Mouse (Mus musculus): ENCODE data around the gene Tnfrsf12a. TPM values are rescaled to one million over a fixed set of nuclear protein-coding genes. Genes with fewer than 3 reads are reported as not detected.
A peak's percentile ranks its signal among the peaks of the same experiment; 100 is the strongest.

Gene Tnfrsf12a
- total RNA-seq, 2 experiments from 2014 or later: 43.8 to 76.5 TPM

DNA sequence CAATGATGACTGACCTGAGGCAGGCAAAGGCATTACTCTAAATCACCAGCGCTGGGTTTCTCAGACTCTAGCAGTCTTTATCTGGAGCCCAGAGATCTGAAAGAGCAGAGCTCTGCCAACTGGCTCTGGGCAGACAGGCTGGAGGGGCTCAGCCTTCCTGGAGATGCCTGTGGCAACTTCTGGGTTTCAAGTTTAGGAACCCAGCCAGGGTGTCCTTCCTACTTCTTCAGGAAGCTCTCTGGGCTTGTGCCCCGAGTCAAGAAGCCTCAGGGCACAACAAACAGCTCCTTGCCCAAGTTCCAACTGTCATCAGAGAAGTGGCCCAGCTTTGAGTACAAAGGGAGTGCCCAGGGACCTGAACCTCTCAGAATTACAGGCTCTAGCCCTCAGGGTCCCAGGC, 22.9 kb downstream of the Tnfrsf12a start:
- DNase-seq: no peak

DNA sequence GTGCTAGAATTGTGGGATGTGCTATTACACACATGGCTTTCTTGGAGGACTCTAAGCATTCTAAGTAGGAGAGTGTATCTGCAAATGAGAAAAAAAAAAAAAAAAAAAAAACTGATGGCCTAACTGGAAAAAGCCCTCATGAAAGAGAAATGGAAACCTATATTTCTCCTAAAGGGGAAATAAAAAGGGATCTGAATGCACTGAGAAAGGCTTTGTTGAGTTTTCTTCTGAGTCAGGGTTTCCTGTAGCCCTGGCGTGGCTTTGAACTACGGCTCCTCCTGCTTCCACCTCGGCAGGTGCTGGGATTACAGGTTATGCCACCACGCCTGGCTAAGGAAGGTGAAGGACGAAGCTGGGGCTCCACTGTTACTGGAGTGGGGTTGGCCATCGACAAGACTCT, 23.3 kb downstream of the Tnfrsf12a start:
- DNase-seq: no peak
- intact Hi-C loops (cut with DNase I): no loop called here

More for the DNA sequence above, 22.9 kb downstream of the Tnfrsf12a start:
- intact Hi-C loops (cut with DNase I): no loop called here

DNA sequence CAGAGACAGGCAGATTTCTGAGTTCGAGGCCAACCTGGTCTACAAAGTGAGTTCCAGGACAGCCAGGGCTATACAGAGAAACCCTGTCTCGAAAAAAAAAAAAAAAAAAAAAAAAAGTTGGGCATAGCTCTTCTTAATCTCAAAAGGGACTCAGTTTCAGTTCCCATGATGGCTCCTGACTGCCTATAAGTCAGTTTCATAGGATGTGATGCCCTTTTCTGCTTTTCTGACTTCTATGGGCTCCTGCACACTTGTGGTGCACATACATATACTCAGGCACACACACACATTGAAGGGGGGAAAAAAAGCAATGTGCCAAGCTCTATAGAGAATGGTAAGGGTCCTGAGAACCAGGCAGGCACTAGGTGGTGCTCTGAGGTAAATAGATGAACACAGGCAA, 23.9 kb downstream of the Tnfrsf12a start:
- intact Hi-C loops (cut with DNase I): no loop called here

DNA sequence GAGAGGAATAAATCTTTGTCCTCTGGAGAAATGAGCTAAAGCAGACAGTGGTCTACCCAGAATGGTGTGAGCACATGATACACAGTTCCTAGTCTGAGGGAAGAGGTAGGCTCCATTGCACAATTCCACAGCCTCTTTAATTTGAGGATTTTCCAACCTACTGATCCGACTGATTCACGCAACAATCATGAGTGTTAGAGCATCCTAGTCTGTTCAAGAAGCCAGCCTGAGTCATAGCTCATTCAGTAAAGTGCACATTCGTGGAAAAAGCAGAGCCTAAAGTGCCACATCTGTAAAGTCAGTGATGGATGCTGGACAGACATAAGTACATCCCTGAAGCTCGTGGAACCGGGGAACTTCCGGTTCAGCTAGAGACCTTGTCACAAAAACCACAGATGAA, 25.9 kb downstream of the Tnfrsf12a start:
- DNase-seq: no peak
- intact Hi-C loops (cut with DNase I): no loop called here

More for the DNA sequence above, 23.9 kb downstream of the Tnfrsf12a start:
- DNase-seq: no peak

DNA sequence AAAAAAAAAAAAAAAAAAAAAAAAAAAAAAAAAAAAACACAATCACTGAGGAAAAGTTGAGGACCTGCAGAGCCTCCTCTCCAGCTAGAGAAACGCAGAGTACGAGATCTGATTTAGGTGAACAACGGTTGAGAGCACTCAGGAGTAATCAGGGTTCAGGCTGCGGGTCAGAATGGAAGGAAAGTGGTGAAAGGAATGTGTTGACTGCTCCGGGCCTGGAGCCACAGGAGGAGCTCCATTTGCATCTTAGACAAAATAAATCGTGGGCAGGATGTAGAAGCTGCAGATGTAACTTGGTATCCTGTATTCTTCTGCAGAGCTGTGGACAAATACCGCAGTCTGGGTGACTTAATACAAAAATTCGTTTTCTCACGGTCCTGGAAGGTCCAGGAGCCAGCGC, 31.4 kb downstream of the Tnfrsf12a start:
- DNase-seq: no peak
- intact Hi-C loops (cut with DNase I): no loop called here

DNA sequence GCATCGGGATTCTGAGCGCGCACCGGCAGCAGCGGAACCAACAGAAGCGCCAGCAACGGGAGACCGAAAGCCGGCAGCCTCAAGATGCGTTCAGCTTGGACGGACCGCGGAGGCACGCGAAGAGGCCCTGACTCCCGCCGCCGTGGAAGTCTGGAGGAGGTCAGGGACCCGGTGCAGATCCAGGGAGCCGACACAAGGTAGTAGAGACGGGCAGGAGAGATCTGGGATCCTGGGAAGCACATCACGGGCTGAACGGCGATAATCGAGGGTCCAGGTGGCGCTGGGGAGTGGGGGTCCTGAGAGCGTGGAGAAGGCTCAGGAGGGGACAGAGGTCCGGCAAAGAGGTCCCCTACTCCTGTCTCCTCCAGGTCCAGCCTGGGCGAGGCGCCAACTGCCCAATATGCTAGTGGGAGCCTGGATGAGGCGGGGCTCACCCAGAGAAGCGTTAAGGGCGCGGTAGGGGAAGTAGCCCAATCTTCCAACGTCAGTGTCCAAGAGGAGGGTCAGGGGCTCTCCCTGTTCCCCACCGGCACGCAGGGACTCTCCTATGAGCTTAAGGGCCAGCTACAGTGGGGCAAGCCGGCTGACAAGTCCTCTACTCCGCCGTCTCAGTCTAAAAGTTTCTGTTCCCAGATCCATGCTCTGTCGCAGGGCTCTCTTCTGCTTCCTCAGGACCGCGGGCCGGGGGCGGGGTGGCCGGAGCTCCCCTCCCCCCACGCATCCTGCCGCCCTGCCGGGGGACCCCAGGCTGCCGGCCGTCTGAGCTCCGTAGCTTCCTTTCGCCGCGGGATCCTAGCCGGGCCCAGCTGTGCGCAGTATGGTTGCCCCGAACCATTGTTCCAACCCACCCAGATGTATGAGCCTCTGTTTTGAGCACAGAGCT, 32.4 kb downstream of the Tnfrsf12a start, which contains the start of gene Mmp25:
Gene Mmp25 (minus strand): TSS at position 665 of the 883 bp plus-strand sequence.
- DNase-seq: peak; percentile 21 to 32
- intact Hi-C loops (cut with DNase I): no loop called here

DNA sequence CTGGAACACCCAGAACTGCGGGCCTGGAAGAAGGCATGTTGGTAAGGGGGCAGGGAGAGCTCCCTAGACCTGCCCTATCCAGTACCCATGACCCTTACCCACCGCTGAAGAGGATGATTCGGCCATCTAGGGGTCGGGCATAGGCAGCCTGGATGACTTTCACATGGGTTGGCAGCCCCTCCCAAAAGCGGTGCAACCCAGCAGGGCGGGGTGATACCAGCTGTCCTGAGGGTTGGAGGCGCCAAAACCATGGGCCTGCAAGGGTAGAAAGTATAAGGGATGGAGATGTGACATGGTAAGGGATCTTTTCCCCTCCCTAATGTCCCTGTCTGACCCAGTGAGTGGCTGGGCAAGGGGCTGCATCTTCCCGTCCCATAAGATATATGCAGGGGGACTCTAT, 46.0 kb downstream of the Tnfrsf12a start:
- intact Hi-C loops (cut with DNase I): loop anchor here (2.0 kb wide), 1 partner anchor 60 kb away; no protein-coding TSS in a partner anchor

DNA sequence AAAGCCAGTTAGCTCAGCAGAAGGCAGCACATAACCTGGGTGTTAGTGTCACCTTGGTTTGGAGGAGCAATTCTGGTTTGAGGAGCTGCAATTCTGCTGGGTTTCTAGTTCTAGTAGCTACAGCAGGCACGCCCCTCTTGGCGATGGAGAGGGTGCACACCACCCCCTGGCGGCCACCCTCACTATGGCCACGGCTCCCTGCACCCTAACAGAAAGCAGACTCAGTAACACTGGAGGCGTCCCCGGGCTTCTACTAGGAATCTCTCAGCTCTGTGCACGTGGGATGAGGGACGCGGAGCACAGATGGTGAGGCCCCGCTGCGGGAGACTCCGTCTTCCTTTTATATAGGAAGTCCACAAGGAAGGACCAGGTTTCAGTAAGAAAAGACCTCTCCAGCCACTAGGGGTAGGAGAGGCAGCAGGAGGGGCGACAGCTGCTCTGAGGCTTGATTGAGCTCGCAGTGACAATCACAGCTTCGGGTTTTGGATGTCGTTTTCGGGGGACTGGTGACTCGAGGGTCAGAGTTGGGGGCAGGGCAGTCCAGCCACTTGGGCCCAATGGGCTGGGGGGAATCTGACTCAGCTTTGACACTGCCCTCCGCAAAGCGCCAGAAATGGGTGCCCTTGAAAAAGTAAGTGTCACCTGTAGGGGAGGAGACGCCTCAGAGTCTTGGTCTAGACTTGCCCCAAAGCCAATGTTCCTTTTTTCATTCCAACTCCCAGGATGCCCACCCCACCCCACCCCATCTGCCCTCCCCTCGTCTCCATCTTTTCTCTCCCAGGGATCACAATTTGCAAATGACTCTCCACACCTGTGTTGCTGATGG, 46.9 kb downstream of the Tnfrsf12a start:
- intact Hi-C loops (cut with DNase I): loop anchor here (2.0 kb wide), 1 partner anchor 60 kb away; no protein-coding TSS in a partner anchor
- peak; percentile 83 to 90 for DNase-seq

More for the DNA sequence above, 46.0 kb downstream of the Tnfrsf12a start:
- DNase-seq: no peak

DNA sequence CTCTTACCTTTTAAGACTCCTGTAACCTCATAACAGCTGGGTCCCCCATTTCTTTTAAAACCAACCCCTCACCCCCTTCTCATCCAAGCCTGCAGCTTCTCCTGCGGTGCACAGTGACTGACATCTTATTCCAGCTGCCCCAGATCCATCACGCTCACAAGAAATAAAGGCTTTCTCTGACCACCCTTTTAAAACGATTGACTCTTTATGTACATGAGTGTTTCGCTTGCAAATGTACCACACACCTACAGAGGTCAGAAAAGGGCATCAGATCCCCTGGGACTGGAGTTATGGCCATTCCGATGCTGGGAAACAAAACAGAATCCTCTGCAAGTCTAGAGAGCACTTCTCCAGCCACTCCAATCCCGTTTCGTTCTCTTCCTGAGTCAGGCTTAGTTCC, 49.5 kb downstream of the Tnfrsf12a start:
- no peak for DNase-seq
- intact Hi-C loops (cut with DNase I): no loop called here

Other genes starting within 250 kb of the Tnfrsf12a start
- gene Vmn2r117, start 197.8 kb downstream of the Tnfrsf12a start, total RNA-seq (2021): not detected
- gene Zfp213, start 113.2 kb downstream of the Tnfrsf12a start, total RNA-seq (2021): 1 to 10 TPM; 4.9 to 5.8 TPM
- gene Zfp13, start 78.0 kb downstream of the Tnfrsf12a start, total RNA-seq (2021): 1 to 10 TPM; 4.3 to 5.0 TPM
- gene Zscan10, start 76.6 kb downstream of the Tnfrsf12a start, total RNA-seq (2021): not detected
- gene Mmp25, start 32.2 kb downstream of the Tnfrsf12a start, total RNA-seq (2021): under 1 TPM; 0.10 to 0.24 TPM
- not detected for gene Bicdl2, start 17.0 kb downstream of the Tnfrsf12a start, total RNA-seq (2021)
- 100 to 1,000 TPM; 186 to 198 TPM for gene Hcfc1r1, start 3.9 kb downstream of the Tnfrsf12a start, total RNA-seq (2021)
- gene Thoc6, start 3.6 kb downstream of the Tnfrsf12a start, total RNA-seq (2021): 10 to 100 TPM; 13.5 to 15.9 TPM
- gene Cldn6, start 1.8 kb upstream of the Tnfrsf12a start, total RNA-seq (2021): not detected
- gene Cldn9, start 6.6 kb upstream of the Tnfrsf12a start, total RNA-seq (2021): not detected
- gene 1520401A03Rik, start 45.3 kb upstream of the Tnfrsf12a start, total RNA-seq (2021): not detected
- 1 to 10 TPM; 3.1 to 3.6 TPM for gene Pkmyt1, start 48.9 kb upstream of the Tnfrsf12a start, total RNA-seq (2021)
- 10 to 100 TPM; 21.8 to 23.4 TPM for gene Paqr4, start 63.4 kb upstream of the Tnfrsf12a start, total RNA-seq (2021)
- not detected for gene Kremen2, start 68.4 kb upstream of the Tnfrsf12a start, total RNA-seq (2021)
- gene Flywch1, start 94.1 kb upstream of the Tnfrsf12a start, total RNA-seq (2021): 10 to 100 TPM; 30.2 to 30.8 TPM
- 1 to 10 TPM; 1.6 TPM for gene Flywch2, start 108.6 kb upstream of the Tnfrsf12a start, total RNA-seq (2021)
- gene Srrm2, start 113.1 kb upstream of the Tnfrsf12a start, total RNA-seq (2021): 100 to 1,000 TPM; 192 to 227 TPM
- gene Elob, start 151.7 kb upstream of the Tnfrsf12a start, total RNA-seq (2021): 100 to 1,000 TPM; 339 to 355 TPM
- gene Prss33, start 158.6 kb upstream of the Tnfrsf12a start, total RNA-seq (2021): not detected
- not detected for gene Prss32, start 166.4 kb upstream of the Tnfrsf12a start, total RNA-seq (2021)
- gene Prss41, start 166.7 kb upstream of the Tnfrsf12a start, total RNA-seq (2021): not detected
- gene Prss21, start 190.6 kb upstream of the Tnfrsf12a start, total RNA-seq (2021): not detected
- not detected for gene Dcpp1, start 203.4 kb upstream of the Tnfrsf12a start, total RNA-seq (2021)
- not detected for gene Dcpp2, start 203.4 kb upstream of the Tnfrsf12a start, total RNA-seq (2021)
- not detected for gene Dcpp3, start 240.0 kb upstream of the Tnfrsf12a start, total RNA-seq (2021)